Mouse (Mus musculus) adrenal gland (tissue): ENCODE results near the gene Stk19.
"Not testable (repeated sequence)": the region's sequence is repeated elsewhere in the genome, so short reads cannot be mapped to it uniquely, and the experiment has no call there.

Source experiments
- intact Hi-C: fragments of 180-260 bp; cut with DNase I; formaldehyde crosslinking; loops from one replicate; pipeline ENCODE4 v1.15.1; 2025

Stk19 gene

DNA sequence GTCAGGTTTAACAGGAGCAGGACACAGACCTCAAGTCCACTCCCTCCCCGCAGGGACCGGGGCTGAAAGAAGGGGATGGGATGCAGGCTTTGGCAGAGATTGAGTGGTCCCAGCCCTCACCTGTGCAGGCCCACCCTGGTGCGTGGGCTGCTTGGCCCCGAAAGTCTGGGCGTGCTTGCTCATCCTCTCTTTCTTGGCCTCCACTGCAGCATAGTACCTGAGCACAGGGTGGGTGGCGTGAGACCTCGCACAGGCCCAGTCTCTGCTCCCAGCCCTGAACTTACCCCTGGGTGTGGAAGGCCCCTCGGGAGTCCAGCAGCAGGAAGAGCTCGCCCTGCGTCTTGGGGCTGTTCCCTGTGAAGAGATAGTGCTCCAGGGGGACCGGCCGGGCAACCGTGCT lies 8.1 kb upstream of the Stk19 start:
- intact Hi-C loops = no loop called here

GRCm38 (mm10) chr17:34840736-34841307 lies 4.1 kb upstream of the Stk19 start:
- intact Hi-C loops = no loop called here

DNA sequence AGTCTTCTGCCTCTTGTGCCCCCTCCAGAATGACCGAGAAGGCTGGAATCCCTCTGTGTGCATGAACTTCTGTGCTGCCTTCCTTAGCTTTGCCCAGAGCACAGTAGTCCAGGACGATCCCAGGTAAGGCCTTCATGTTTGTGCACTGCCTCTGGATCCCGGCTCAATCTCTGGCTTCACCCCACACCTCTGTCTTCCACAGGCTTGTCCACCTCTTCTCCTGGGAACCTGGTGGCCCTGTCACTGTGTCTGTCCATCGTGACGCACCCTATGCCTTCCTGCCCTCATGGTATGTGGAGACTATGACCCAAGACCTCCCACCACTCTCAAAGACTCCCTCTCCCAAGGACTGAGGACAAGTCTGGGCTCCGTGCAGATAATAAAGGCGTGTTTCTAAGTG lies 2.0 kb upstream of the Stk19 start:
- intact Hi-C loops = loop anchor here (5.0 kb wide), 1 partner anchor 144 kb away; the partner anchor contains the start of gene Lsm2

- intact Hi-C loops = loop anchor here (5.0 kb wide), 1 partner anchor 145 kb away; the partner anchor contains the start of gene Lsm2
These were observed 949 bp upstream of the Stk19 start for GRCm38 (mm10) chr17:34837464-34838324.

DNA sequence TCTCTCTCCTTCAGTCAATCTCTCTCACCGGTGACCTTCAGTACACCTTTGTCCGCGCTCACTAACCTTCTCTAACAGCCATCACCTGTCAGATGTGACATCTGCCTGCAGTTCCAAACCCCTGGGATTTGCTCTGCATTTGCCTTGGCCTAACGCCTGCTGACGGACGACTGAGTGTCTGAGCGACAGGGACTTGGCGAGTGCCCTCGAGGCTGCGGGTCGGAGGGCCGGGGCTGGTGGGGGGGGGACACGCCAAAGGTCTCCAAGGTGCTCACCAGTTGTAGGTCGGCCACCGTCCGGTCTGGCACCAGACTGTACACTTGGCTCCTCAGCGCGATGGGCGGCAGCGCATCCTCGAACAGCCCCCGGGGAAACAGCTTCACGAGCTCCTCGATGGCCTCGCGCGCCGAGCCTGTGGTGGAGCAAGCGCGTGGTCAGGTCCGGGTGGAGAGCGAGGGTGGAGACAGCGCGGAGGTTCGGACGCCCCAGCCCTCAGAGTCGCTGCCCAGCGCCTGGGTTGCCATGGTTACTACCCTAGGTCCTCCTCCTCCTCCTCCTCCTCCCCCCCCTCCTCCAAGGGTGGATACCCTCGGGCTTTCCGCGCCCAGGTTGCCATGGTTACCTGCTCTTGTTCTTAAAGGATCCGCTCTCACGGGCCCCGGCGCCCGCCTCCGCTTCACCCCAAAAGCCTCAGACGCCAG lies 440 bp downstream of the Stk19 start:
- intact Hi-C loops = loop anchor here (5.0 kb wide), 1 partner anchor 146 kb away; the partner anchor contains the start of gene Lsm2

DNA sequence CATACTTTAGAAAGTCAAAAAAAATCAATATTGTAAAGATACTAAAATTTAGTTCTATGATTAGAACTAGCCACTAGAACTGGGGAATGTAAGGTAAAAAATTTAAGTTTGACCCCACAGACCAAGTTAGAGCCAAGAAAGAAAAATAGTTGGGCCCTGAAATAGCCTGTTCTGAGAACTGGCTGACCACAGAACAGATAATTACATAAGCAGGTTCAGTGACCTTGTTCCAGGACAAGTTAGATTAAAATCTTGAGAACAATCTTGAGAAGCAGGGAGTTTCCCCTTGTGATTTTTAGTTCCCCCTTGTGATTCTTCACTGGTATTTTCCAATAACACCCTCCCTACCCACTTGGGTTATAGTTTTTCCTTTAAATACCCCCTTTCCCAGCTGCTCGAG lies 6.0 kb downstream of the Stk19 start:
- intact Hi-C loops = not testable (repeated sequence)

- intact Hi-C loops = no loop called here
These were observed 21.9 kb downstream of the Stk19 start for GRCm38 (mm10) chr17:34814818-34815370.

DNA sequence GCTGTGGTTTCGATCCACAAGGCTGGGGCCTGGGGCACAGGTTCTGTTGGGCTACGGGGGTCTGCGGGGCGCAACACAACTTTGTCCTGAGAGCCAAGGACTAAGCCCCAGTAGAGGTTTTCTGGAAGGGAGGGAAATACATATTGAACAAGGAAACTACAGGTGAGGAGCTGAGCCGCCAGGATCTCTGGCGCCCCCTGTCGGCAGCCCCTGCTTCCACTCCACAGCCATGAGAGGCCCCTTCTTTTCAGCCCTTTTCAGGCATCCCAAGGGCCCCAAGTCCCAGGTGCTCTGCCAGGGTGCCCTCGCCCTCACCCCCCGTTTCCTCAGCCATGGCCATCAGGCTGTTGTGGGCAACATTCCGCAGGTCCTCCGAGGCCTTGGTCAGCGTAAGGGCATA lies 23.0 kb downstream of the Stk19 start:
- intact Hi-C loops = not testable (repeated sequence)

DNA sequence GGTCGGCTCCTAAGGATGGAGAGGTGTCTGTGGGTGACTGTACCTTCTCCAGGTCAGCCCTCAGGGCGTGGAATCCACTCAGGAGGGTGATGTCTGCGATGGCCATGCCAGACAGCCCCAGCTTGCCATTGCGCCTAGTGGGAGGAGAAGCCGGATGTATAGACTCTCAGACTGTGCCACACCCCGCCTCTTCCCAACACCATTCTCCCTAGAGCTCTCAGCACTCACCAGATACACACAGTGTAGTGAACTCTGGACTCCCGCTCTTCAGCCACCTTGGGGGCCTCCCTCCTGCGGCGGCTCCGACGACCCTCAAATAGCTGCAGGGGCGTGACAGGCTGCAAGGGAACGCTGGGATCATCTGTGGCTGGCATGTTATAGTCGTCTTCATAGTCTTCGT lies 25.5 kb downstream of the Stk19 start:
- intact Hi-C loops = no loop called here

DNA sequence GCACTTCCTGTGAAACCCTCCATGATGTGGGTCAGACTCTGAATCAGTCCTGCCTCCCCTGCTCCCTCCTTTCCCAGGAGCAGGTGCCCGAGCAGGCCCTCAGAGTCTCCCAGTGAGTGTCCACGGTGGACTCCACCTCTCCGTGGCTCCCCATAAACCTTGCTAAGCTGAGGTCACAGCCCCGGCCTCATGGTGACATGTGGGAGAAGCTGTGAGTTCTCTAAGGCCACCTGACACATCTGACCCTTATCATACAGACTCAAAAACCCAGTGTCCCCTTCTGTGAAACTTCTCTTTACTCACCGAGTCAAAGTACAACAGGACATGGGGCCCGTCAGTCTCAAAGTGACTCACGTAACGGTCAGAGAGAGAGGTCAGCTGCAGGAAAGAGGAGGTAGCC lies 25.9 kb downstream of the Stk19 start:
- intact Hi-C loops = not testable (repeated sequence)

DNA sequence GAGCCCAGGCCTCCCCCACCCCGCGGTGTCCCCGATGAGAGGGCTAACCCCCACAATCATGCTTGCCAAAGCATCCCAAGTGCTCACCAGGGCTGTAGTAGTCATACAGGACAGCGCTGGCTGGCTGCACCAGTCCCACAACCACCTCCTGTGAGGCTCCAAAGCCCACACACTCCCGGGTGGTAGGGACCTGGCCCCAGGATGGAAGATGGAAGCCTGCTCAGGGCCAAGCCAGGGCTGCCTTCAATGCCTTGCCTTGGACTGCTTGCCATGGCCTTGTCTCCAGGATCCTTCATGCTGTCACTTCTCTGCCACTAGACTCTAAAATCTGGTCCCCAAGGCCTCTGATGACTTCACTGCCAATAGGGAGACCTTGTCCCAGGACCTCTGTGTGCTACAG lies 26.3 kb downstream of the Stk19 start:
- intact Hi-C loops = not testable (repeated sequence)

- intact Hi-C loops = no loop called here
These were observed 28.0 kb downstream of the Stk19 start for GRCm38 (mm10) chr17:34808599-34809205.

GRCm38 (mm10) chr17:34807176-34807575 lies 29.6 kb downstream of the Stk19 start:
- intact Hi-C loops = no loop called here

- intact Hi-C loops = no loop called here
These were observed 31.7 kb downstream of the Stk19 start for GRCm38 (mm10) chr17:34804871-34805562.

DNA sequence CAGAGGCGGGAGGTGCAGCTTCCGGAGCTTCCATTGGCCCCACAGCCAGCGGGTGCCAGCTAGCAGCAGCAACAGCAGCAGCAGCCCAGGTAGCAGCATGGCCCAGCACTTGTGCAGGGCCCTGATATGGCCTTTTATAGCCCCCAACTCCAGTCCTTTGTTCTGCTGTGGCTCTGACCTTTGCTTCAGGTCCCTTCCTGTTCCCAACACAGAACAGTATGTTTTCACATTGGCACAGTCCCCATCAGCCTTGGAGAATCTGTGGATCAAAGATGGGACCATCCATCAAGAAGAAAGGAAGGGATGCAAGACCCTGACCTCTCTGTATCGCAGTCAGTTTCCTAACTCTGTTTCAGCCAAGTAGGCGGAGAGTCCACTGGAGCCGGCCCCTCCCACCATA lies 32.4 kb downstream of the Stk19 start, which contains the start of gene Cyp21a1:
Cyp21a1 (minus strand) TSS at position 261 of the 400 bp plus-strand sequence.
- intact Hi-C loops = not testable (repeated sequence)

- intact Hi-C loops = not testable (repeated sequence)
These were observed 33.4 kb downstream of the Stk19 start for GRCm38 (mm10) chr17:34803367-34803766.

- intact Hi-C loops = not testable (repeated sequence)
These were observed 34.0 kb downstream of the Stk19 start for GRCm38 (mm10) chr17:34802756-34803155.

DNA sequence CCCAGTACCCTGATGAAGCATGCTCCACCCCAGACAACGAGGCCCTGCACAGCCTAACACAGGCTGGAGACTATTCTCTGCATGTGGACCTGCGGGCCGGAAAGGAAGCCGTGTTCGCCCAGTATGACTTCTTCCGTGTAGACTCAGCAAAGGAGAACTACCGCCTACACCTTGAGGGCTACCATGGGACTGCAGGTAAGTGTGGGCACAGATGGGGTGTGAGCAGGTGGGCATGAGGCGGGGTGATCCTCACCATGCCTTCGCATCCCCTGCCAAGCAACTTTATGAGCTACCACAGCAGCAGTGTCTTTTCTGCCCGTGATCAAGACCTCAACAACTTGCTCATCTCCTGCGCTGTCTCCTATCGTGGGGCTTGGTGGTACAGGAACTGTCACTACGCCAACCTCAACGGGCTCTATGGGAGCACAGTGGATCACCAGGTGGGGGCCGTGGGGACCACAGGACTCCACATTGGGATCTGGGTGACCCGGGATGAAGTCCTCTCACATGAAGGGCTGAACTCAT lies 35.9 kb downstream of the Stk19 start:
- intact Hi-C loops = not testable (repeated sequence)

DNA sequence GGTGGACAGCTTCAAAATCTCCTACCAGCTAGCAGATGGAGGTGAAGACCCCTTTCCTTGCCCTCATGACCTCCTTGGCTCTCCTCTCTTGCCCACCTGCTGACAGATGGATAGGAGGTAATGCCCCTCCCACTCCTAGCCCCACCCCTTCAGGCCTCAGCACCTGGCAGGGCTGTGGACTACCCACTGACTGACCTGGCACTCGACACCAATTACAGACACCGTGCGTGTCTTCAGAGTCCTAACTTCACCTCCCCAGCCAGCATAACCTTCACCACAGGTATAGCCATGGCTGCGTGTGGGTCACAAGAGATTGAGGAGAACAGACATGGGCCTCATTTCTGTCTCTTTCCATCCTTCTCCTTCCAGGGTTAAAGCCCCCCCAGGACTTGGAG lies 37.2 kb downstream of the Stk19 start:
- intact Hi-C loops = loop anchor here (5.0 kb wide), 1 partner anchor 82 kb away; no protein-coding TSS in a partner anchor

DNA sequence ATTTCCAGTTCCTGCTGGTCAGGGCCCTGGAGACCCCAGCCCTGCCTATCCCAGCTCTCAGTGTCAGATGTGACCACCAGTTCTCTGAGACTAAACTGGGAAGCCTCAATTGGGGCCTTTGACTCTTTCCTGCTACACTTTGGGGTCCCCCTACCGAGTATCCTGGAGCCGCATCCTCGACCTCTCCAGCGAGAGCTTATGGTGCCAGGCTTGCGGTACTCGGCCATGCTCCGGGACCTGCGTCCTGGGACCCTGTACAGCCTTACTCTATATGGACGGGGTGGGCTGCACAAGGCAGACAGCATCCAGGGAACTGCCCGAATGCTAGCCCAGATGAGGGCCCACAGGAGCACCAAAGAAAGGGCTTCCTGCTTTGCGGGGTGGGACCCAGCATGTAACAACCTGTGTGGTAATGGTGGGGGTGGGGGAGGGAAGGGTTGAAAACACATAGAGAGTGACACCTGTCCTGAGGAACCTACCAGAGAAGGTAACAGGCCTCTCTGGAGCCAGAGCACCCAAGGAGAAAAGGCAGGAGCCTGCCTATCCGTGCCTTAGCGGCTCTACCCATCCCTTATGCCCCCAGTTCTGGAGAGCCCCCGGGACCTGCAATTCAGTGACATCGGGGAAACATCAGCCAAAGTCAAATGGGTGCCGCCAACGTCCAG lies 37.7 kb downstream of the Stk19 start:
- intact Hi-C loops = loop anchor here (5.0 kb wide), 1 partner anchor 82 kb away; no protein-coding TSS in a partner anchor
